Comparison of ENCODE assay signal across 25 mouse cellular contexts in the genomic region with DNA sequence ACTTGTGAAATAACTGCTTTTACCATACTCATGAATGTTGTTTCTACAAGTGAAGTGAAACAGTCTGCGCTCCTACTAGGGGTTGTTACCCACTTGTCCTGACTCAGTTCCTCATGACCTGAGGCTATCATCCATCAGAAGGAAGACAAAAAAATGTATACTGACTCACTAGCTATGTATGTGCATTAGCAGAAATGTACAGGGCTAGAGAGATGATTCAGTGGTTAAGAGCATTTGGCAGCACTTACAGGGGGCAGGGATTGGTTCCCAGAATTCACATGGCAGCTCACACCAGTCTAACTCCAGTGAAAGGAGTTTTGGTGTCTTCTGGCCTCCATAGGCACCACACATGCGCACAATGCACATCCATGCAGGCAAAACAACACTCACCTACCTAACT.
"Had no signal": no experiment of that assay in that cellular context is flagged by ENCODE, and none has a peak within 500 bp of the region (broad histone marks: within the 10 kb centered on the region; RNA-seq: fewer than 3 reads in every experiment).

No protein-coding gene starts in this region.

- H3K27ac ChIP-seq: heart, embryonic 10.5 days; hindbrain, embryonic 10.5 days; hindbrain, embryonic 12.5 days; hindbrain, embryonic 14.5 days; intestine, embryonic 15.5 days; layer of hippocampus, adult 2 months; left cerebral cortex, adult 2 months; limb, embryonic 13.5 days; limb, embryonic 15.5 days; liver, embryonic 12.5 days; liver, embryonic 14.5 days had no signal

- ATAC-seq: hindbrain, embryonic 16.5 days; inflammation-experienced regulatory T-cells, adult 6 months; intestine, embryonic 15.5 days; intestine, postnatal 0 days; liver, embryonic 12.5 days had no signal

- H3K4me1 ChIP-seq: heart, embryonic 10.5 days; heart, embryonic 12.5 days; hindbrain, embryonic 10.5 days; hindbrain, embryonic 12.5 days; intestine, embryonic 15.5 days; limb, embryonic 13.5 days; limb, embryonic 15.5 days; liver, embryonic 12.5 days had no signal

- H3K4me3 ChIP-seq: heart, embryonic 10.5 days; heart, embryonic 12.5 days; hindbrain, embryonic 10.5 days; hindbrain, embryonic 12.5 days; intestine, embryonic 15.5 days; layer of hippocampus, adult 2 months; left cerebral cortex, adult 2 months; limb, embryonic 13.5 days; limb, embryonic 15.5 days; liver, embryonic 12.5 days had no signal

- DNase-seq: gastrocnemius, postnatal 14 days; gastrocnemius, postnatal 36 days; heart, adult 18-20 months; heart, postnatal 10 days; heart, postnatal 4 days; kidney, adult 18-20 months; kidney, adult 8-10 months; kidney, postnatal 10 days; kidney, postnatal 25 days; kidney, postnatal 4 days had no signal
